In the genomic region with DNA sequence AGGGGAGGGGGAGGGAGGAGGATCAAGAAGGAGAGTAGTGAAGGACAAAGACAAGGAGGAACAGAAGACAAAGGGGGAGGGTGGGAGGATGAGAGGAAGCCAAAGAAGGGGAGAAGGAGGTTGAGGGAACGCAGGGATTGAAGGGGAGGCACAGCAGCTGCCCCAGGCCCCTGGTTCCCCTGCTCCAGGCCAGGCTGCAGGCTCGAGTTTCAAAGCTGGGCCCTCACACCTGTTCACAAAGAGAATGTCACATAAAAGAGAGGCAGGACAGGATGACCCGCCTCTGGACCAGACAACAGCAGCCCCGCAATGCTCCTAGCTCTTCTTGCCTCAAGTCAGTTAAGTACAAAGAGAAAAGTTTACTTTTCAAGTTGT, we compare ENCODE assay signal across 14 mouse cellular contexts.
DNase-seq lines count a peak whose midpoint lies in the region; ATAC-seq and TF ChIP-seq lines count a peak whose summit lies in the region.
"Had no signal": no experiment of that assay in that cellular context is flagged by ENCODE, and none has a peak within 500 bp of the region (broad histone marks: within the 10 kb centered on the region; RNA-seq: fewer than 3 reads in every experiment).

No protein-coding gene starts in this region.

- DNase-seq in heart, adult 11 months: peak; percentile 51
- DNase-seq in heart, adult 9 months (ENCODE audit: low spot score in 2 of 2): no peak
- no peak for DNase-seq in limb, embryonic 14.5 days (ENCODE audit: low spot score)
- no peak for DNase-seq in adrenal gland, adult 2 months
- no peak for DNase-seq in ovary, postnatal 10 days (ENCODE audit: low spot score)
- no peak for DNase-seq in gastrocnemius, postnatal 10 days
- DNase-seq: adrenal gland, postnatal 10 days; gastrocnemius, postnatal 36 days; heart, postnatal 4 days; kidney, postnatal 36 days had no signal

- H3K4me2 ChIP-seq in forebrain, embryonic 13.5 days: peak overlapping the region; percentile 35; the same call in 1 of the 2 replicates
- H3K4me2 ChIP-seq in limb, embryonic 14.5 days (replicated peaks; ENCODE audit: low read depth, low read length, severe bottlenecking): no peak overlapping the region
- H3K4me2 ChIP-seq: liver, embryonic 15.5 days had no signal

- H3K27ac ChIP-seq in forebrain, embryonic 13.5 days: peak overlapping the region; percentile 90
- no peak overlapping the region for H3K27ac ChIP-seq in limb, embryonic 14.5 days (replicated peaks; ENCODE audit: low read depth, low read length)
- H3K27ac ChIP-seq: liver, embryonic 15.5 days; macrophage had no signal

- H3K9ac ChIP-seq in forebrain, embryonic 13.5 days: no peak overlapping the region
- no peak overlapping the region for H3K9ac ChIP-seq in limb, embryonic 14.5 days (ENCODE audit: low read depth, low read length, severe bottlenecking)
- H3K9ac ChIP-seq: liver, embryonic 15.5 days had no signal

- no peaks in the 10 kb centered on the region for H3K9me3 ChIP-seq in E14TG2a.4 (ENCODE audit: low read length)
- no peaks in the 10 kb centered on the region for H3K9me3 ChIP-seq in forebrain, embryonic 13.5 days (replicated peaks)
- H3K9me3 ChIP-seq in limb, embryonic 14.5 days (ENCODE audit: control insufficient read depth, low read length): no peaks in the 10 kb centered on the region
- H3K9me3 ChIP-seq: liver, embryonic 15.5 days had no signal

- no peak for TF ChIP-seq POLR2A in limb, embryonic 14.5 days (IDR thresholded peaks at IDR 0.05; ENCODE audit: borderline replicate concordance, extremely low read depth, insufficient read depth, insufficient read length)

- H3K4me1 ChIP-seq in E14TG2a.4 (replicated peaks; ENCODE audit: low read depth, low read length): peaks cover 44% of the 10 kb centered on the region
- peaks cover 19% of the 10 kb centered on the region for H3K4me1 ChIP-seq in forebrain, embryonic 13.5 days
- no peaks in the 10 kb centered on the region for H3K4me1 ChIP-seq in limb, embryonic 14.5 days (ENCODE audit: control insufficient read depth, insufficient read depth, low read length)
- H3K4me1 ChIP-seq: liver, embryonic 15.5 days had no signal

- ATAC-seq in forebrain, embryonic 13.5 days: no peak
- ATAC-seq in limb, embryonic 14.5 days (ENCODE audit: low FRiP score, low read depth): peak; percentile 50; the same call in 1 of the 2 replicates

- no peaks in the 10 kb centered on the region for H3K36me3 ChIP-seq in E14TG2a.4 (ENCODE audit: insufficient read depth, low read length)
- H3K36me3 ChIP-seq in forebrain, embryonic 13.5 days (ENCODE audit: poor library complexity, severe bottlenecking): no peaks in the 10 kb centered on the region
- no peaks in the 10 kb centered on the region for H3K36me3 ChIP-seq in limb, embryonic 14.5 days (ENCODE audit: control insufficient read depth, insufficient read depth, low read length)
- H3K36me3 ChIP-seq: liver, embryonic 15.5 days had no signal

- peak overlapping the region; percentile 73 for H3K4me3 ChIP-seq in E14TG2a.4 (replicated peaks; ENCODE audit: low read length)
- H3K4me3 ChIP-seq in forebrain, embryonic 13.5 days: no peak overlapping the region
- no peak overlapping the region for H3K4me3 ChIP-seq in limb, embryonic 14.5 days (replicated peaks; ENCODE audit: low read length)
- H3K4me3 ChIP-seq: liver, embryonic 15.5 days had no signal

- WGBS in forebrain, embryonic 13.5 days: 6% methylated on average over 4 of the region's 4 CpGs
- WGBS in limb, embryonic 14.5 days: 30% methylated on average over 4 of the region's 4 CpGs

- no peak for TF ChIP-seq CTCF in E14TG2a.4 (conservative IDR thresholded peaks at IDR 0.05; ENCODE audit: low read length)

- peaks cover 9% of the 10 kb centered on the region; the same call in 1 of the 2 replicates for H3K27me3 ChIP-seq in E14TG2a.4 (ENCODE audit: insufficient read depth, low read length)
- no peaks in the 10 kb centered on the region for H3K27me3 ChIP-seq in forebrain, embryonic 13.5 days
- H3K27me3 ChIP-seq in limb, embryonic 14.5 days (ENCODE audit: control insufficient read depth, insufficient read depth, low read length): no peaks in the 10 kb centered on the region
